Mouse (Mus musculus) urinary bladder, postnatal 10 days (tissue): Measurements from ENCODE around the gene Sys1.

Experiments
- DNase-seq: peaks from one replicate; pipeline ENCODE4 v3.0.0; 2022; ENCODE audit warnings: low spot score

Gene Sys1

GRCm38 (mm10) chr2:164435216-164436090, 21.3 kb upstream of the Sys1 start:
- DNase-seq, result no peak

DNA sequence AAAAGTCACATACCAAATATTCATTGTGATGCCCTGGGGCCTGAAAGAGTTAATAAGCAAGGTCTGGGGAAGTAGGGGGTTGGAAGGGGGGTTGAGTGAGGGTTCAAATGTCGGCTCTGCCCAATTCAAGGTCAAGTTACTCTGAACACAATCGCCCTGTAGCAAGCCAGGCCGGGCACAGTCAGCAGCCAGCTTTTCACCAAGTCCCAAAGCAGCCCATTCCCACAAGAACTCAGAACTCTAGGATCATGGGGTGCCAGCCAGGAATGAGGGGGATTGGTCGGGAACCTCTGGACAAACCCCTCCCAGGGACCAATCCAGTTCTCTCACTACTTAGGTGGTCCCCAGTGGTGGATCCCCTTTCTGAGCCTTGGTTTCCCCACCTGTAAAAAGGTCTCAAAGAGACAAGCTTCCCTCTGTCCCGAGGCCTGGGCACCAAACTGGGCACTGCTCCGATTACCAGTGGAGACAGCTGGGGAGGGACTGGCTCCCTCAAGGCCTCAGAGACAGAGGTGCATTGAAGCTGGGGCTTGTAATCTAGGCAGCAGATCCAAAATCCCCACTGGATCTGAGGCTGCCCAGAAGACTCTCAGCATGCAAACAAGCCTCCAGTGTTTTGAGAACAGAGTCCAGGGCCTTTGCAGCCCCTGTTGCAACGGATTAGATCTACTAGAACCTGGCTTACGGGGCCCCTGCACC, 20.4 kb upstream of the Sys1 start:
- no peak for DNase-seq

DNA sequence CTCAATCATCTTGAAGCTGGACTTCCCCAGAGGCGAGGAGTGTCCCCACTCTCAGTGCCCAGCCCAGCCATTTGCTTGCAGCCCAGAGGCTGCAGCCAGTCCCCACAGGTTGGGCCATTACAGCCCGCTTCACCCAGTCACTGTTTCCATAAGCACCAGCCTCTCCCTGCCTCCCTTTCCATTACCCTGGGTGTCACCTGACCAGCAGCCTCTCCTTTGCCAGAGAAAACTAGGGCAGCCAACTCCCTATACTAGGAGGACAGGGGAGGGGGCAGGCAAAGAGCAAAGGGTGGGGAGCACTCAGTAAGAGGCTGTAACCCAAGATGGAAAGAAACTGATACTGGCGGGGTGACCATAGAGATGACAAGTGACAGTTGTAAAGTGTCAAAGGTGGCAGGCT, 19.8 kb upstream of the Sys1 start:
- DNase-seq, result no peak

DNA sequence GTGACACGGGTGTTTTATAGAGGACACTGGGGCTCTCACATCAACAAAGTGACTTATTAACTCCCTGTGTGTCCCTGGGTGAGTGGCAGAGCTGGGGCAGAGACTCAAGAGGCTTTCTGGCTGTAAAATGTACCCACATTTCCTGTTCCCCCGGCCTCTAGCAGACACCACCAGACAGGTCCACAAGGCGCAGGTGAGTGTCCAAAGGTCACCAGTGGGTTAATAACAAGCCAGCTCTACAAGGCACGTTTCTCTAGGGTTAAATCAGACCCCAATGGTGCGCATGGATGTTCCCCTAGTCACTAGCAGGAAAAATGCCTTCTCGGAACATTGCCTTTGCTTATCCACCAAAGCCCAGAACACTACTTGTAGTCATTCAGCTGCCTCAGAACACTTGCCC, 19.1 kb upstream of the Sys1 start:
- DNase-seq, result no peak

GRCm38 (mm10) chr2:164438257-164438656, 18.5 kb upstream of the Sys1 start:
- DNase-seq, result no peak

DNA sequence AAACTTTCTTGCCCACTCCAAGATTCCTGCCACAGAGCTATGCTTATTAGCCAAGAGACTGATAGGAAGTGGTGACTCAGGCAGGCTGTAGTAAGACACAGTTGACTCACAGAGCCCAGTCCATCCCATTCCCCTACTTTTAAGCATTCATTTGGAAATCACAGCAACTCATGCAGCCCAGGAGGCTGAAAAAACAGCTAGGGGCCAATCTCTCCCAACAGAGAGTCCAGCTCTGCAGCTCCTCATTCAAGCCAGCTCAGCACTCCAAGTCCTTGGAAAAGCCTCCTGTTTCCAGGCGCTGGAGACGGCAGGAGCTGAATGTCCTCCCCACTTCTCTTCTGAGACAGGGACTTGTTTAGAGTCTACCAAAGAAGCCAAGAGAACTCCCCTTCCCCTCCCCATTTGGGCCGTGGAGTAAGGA, 17.8 kb upstream of the Sys1 start:
- no peak for DNase-seq

DNA sequence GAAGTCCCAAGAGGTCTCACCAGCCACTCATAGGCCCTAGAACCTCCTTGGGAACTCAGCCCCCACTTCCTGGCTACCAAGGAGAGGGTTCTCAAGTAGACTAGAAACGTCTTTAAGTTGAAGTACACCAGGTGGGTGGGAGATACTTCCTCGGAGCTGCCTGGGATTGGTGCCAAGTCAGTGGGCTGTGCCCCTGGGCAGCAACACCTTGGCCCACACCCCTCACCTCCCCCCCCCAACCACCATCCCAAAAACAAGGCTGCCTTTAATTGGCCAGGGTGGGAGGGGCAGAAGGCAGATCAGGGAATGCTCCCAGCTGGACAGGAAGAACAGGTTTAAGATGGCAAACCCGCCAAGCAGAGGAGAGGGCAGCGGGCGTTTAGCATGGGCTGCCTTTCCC, 16.4 kb upstream of the Sys1 start:
- no peak for DNase-seq

- no peak for DNase-seq
Measured at GRCm38 (mm10) chr2:164441155-164441554, 15.6 kb upstream of the Sys1 start.

GRCm38 (mm10) chr2:164441731-164442130, 15.0 kb upstream of the Sys1 start:
- no peak for DNase-seq

DNA sequence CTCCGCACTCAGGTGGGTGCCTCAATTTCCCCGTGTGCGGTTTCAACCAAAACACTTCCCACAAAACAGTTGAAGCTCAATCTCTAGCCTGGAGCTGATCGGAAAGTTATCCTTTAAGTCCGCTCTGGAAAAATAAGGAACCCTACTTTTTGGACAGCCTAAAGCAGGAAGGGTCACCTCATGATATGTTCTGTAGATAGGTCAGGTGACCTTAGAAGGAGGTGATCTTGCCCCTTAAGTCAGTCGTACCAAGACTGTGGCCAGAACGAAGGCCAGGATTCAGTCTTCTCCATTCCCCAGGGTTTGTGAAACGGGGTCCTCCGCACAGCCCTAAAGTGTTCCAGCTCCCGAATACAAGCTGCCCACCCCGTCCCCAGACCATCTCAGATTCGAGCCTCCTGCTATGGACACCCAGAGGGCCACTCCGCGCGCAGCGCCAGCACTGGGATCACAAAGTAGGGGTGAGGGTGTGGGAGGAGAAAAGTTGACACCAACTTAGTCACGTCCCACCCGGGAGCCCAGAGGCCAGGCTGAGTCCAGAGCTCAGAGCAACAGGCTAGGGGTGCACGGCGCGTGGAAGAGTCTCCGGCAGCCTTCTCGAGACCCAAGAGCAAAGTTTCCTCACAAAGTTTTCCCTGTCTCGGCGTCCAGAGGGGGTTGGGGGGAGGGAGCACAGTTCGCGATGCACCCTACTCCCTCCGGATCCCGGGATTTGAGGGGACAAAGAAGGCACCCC, 14.3 kb upstream of the Sys1 start:
- DNase-seq, result no peak

DNA sequence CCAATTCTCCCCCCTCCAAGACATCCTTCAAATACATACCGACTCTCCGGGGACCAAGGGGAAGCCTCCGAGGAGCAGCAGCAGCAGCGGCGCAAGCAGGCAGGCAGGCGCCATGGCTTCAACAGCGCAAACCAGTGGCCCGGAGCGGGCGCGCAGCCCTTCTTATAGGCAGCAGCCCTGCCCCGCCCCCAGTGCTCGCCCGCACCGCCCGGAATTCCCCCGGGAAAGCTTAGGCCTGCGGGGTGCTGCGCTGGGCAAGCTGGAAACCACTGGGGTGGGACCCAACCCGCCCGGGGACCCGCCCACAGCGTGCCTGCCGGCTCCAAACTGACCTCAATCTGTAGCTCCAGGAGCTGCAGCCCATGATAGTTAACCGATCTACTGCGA, 13.7 kb upstream of the Sys1 start:
- peak; percentile 72 for DNase-seq

GRCm38 (mm10) chr2:164443460-164444000, 13.2 kb upstream of the Sys1 start, which contains the start of gene Sdc4:
Gene Sdc4 (minus strand): TSS chr2:164443887.
- no peak for DNase-seq

GRCm38 (mm10) chr2:164444701-164445100, 12.1 kb upstream of the Sys1 start:
- DNase-seq, result no peak

GRCm38 (mm10) chr2:164445399-164446085, 11.2 kb upstream of the Sys1 start:
- DNase-seq, result no peak

DNA sequence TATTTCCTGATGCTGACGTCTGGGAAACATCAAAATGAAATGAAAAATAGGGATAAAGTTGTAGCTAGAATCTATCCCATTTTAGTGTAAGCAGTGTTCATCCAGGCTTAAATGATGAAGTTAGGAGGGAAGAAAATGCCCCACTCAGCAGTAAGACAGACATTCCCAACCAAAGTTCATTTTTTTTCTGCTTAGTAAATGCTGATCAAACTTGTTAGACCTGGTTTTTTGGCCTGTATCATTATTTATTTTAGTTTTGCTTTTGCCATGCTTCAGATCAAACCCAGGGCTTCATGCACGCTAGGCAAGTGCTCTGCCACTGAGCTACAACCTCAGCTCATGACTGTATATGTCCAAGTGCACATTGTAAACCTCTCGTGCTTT, 10.7 kb upstream of the Sys1 start:
- DNase-seq, result no peak

- no peak for DNase-seq
Measured at GRCm38 (mm10) chr2:164448140-164448539, 8.6 kb upstream of the Sys1 start.

DNA sequence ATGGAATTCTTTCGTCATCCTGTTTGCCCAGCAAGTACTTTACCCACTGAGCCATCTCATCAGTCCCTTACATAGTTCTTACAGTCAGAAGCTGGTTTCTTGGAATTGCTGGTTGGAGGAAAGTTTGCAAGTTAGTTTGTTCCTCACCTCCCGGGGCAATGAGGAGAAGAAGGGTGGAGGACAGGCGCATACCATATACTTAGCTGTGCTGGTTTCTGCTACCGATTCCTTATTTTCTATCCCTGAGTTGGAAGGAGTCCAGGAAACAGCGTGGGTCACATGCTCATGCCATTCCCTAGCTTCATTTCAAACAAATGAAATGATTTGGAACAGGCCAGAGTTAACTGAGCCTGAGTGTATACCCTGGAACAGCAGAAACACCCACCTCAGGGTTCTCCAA, 7.8 kb upstream of the Sys1 start:
- DNase-seq, result no peak

DNA sequence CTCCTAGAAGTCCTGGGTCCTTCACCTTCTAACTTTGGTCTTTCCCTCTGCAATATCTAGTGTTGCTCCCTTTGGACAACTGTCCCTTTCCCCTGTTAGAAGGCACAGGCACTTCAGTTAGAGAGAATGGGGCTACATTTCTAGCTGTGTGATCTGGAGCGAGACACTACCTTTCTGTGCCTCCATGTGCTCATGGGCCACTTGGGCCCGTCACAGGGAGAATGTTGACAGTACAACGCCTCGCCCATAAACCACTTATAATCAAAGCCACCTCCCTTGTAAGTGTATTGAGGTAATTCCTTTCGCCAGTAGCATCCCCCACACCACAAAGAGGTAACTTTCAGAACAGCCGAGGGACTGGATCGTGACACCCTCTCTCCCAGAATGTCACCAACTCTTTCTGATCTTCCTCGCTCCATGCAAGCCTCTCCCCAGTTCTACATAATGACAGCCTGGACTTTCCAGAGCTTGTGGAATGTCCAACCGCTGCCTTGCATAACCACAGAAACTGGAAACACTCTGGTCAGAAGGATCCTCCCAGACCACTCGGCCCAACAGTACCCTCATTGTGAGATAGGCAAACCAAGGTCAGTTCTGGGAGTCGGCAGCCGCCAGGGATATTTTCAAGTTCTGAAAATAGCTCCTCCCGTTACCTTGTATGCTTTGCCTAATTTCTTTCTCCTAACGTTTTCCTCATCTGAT, 7.3 kb upstream of the Sys1 start:
- no peak for DNase-seq

GRCm38 (mm10) chr2:164452000-164452676, 4.6 kb upstream of the Sys1 start:
- DNase-seq, result no peak

DNA sequence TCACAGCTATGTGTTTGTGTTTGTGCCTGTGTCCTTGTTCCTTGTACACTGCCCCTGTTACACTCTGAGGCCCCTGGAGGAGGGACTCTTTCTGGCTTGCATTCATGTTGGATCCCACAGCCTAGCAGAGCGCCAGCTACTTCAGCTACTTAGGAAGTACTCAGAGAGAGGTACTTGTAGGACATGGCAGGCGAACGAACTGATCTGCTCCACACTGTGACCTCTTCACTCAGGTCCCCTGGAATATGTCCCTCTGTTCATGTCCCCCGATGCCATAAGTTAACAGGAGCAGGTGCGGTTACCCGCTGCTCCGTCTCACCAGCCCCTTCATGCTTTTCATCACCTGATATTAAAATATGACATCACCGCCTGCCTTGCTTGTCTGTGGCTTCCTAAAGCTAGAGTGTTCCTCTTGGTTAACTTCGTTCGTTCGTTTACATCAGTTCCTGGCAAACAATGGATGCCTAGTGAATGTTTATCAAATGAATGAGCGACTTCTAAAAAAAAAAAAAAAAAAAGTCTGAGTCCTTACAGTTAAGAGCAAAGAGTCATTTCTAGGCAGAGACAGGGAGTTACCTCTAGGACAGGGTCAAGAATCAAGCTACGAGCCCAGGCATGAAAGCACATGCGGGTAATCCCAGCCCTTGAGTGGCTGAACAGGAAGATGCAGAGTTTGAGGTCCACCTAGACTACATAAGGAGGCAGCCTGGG, 3.6 kb upstream of the Sys1 start:
- no peak for DNase-seq
